Mouse (Mus musculus) C2C12 (cell line): Measurements from ENCODE around the gene 1700017B05Rik.

Experiments
- CTCF ChIP-seq: IDR thresholded peaks from one replicate; pipeline ENCODE4 v1.5.1; 2011; ENCODE audit not compliant: control insufficient read depth, insufficient read depth, insufficient read length
- MAX ChIP-seq: IDR thresholded peaks from one replicate; pipeline ENCODE4 v1.6.1; 2011; ENCODE audit warnings: mild to moderate bottlenecking, control low read depth
- MYOD1 ChIP-seq: IDR thresholded peaks from one replicate; pipeline ENCODE4 v1.6.1; 2011; ENCODE audit warnings: low read depth; ENCODE audit not compliant: control insufficient read depth, insufficient read length
- MYOG ChIP-seq: IDR thresholded peaks from one replicate; pipeline ENCODE4 v1.6.1; 2011; ENCODE audit not compliant: control insufficient read depth, insufficient read length; ENCODE audit errors: extremely low read depth
- USF1 ChIP-seq: IDR thresholded peaks from one replicate; pipeline ENCODE4 v1.6.1; 2011; ENCODE audit warnings: low read depth, mild to moderate bottlenecking, control low read depth, moderate library complexity

- TF ChIP-seq CTCF = no peak
- no peak for TF ChIP-seq USF1
- TF ChIP-seq MYOD1 = no peak
- no peak for TF ChIP-seq MYOG
- TF ChIP-seq MAX = no peak
Measured at GRCm38 (mm10) chr9:57225780-57226627, 36.4 kb downstream of the 1700017B05Rik start.
